Mouse (Mus musculus) heart, postnatal 0 days (tissue): ENCODE measurements around the gene P4hb. TPM values are rescaled to one million over a fixed set of nuclear protein-coding genes. Genes with fewer than 3 reads are reported as not detected.

ENCODE experiments used
- ATAC-seq: fragments of 200-750 bp; cut with Nextera tagmentation; 2 replicates; pipeline ENCODE4 v1.8.0; 2017; ENCODE audit warnings: low read depth, moderate number of reproducible peaks, moderate library complexity; ENCODE audit not compliant: insufficient read depth
- DNase-seq: peaks from one replicate; pipeline ENCODE4 v3.0.0-alpha.2; 2016; ENCODE audit warnings: low spot score
- H3K27ac ChIP-seq: fragments of 300-500 bp; sonication (generic); 2 replicates; pipeline ENCODE4 v1.5.1; 2014; ENCODE audit warnings: low read depth, mild to moderate bottlenecking
- H3K27me3 ChIP-seq: fragments of 300-500 bp; sonication (generic); 2 replicates; pipeline ENCODE4 v1.6.1; 2014; ENCODE audit warnings: low read length, mixed read lengths; ENCODE audit not compliant: control insufficient read depth, insufficient read depth
- H3K36me3 ChIP-seq: fragments of 300-500 bp; sonication (generic); replicated peaks from 2 replicates; pipeline ENCODE4 v1.6.1; 2014; ENCODE audit warnings: low read length, mixed read lengths; ENCODE audit not compliant: control insufficient read depth, insufficient read depth
- H3K4me1 ChIP-seq: fragments of 300-500 bp; sonication (generic); 2 replicates; pipeline ENCODE4 v1.6.1; 2014; ENCODE audit warnings: antibody characterized with exemption; ENCODE audit not compliant: control insufficient read depth, insufficient read depth
- H3K4me2 ChIP-seq: fragments of 300-500 bp; sonication (generic); 2 replicates; pipeline ENCODE4 v1.6.1; 2014; ENCODE audit warnings: low read depth, mild to moderate bottlenecking, low read length, moderate library complexity
- H3K4me3 ChIP-seq: fragments of 300-500 bp; sonication (generic); 2 replicates; pipeline ENCODE4 v1.5.1; 2014; ENCODE audit warnings: low read depth, low read length
- H3K9ac ChIP-seq: fragments of 300-500 bp; sonication (generic); replicated peaks from 2 replicates; pipeline ENCODE4 v1.6.1; 2014; ENCODE audit warnings: low read depth, low read length, mixed read lengths
- H3K9me3 ChIP-seq: fragments of 300-500 bp; sonication (generic); replicated peaks from 2 replicates; pipeline ENCODE4 v1.6.1; 2016; ENCODE audit warnings: low read length; ENCODE audit not compliant: control insufficient read depth
- CTCF ChIP-seq: IDR thresholded peaks from 2 replicates; pipeline ENCODE4 v1.5.1; 2016; ENCODE audit warnings: antibody characterized with exemption, control low read depth, low read depth
- EP300 ChIP-seq: IDR thresholded peaks from 2 replicates; pipeline ENCODE4 v1.6.1; 2016; ENCODE audit warnings: antibody characterized with exemption, low read depth
- WGBS: fragments of 180-500 bp; shearing (Covaris S2); extraction: QIAGEN DNeasy Blood & Tissue Kit; methylation state at CpG from one replicate; pipeline ENCODE4 v1.1.7; 2014; 5-methylcytosine and 5-hydroxymethylcytosine counted together
- polyA plus RNA-seq: library from polyadenylated mRNA; unstranded; fragments of >200 nt; fragmentation: Nextera tagmentation; extraction: Ambion mirVana; gene quantifications from 2 replicates; pipeline ENCODE4 v1.2.1, GENCODE M21; 2015
- total RNA-seq: library from RNA; depleted of rRNA; stranded (reverse); fragments of >200 nt; gene quantifications from 2 replicates; pipeline ENCODE4 v1.2.3, GENCODE M21; 2014; ENCODE audit warnings: low replicate concordance

P4hb gene
- total and polyA plus RNA-seq, 2 experiments from 2014 or later = 232 to 261 TPM

- no peak overlapping the region for H3K9ac ChIP-seq
These were observed 18.2 kb downstream of the P4hb start for GRCm38 (mm10) chr11:120554834-120555233.

GRCm38 (mm10) chr11:120552736-120553135, 20.3 kb downstream of the P4hb start:
- Histone ChIP-seq H3K9me3 (0 out of 2 replicates have a peak, but pooled peaks cover 2% of the 10 kb centered on the region), H3K27ac (no peak overlapping the region), H3K9ac (no peak overlapping the region), H3K27me3 (no peaks in the 10 kb centered on the region), H3K4me2 (no peak overlapping the region), H3K4me3 (no peak overlapping the region), H3K36me3 (no peaks in the 10 kb centered on the region), H3K4me1 (peaks cover 18% of the 10 kb centered on the region)
- DNase-seq = no peak
- WGBS = 54% methylated on average over 5 of the region's 5 CpGs
- no peak for TF ChIP-seq CTCF
- TF ChIP-seq EP300 = no peak
- ATAC-seq = no peak

More at GRCm38 (mm10) chr11:120554834-120555233, 18.2 kb downstream of the P4hb start:
- peak overlapping the region; percentile 39 for H3K27ac ChIP-seq
- TF ChIP-seq CTCF = no peak
- peak; percentile 66; the same call in 1 of the 2 replicates for TF ChIP-seq EP300
- peaks cover 5% of the 10 kb centered on the region for H3K4me1 ChIP-seq
- no peak overlapping the region for H3K4me2 ChIP-seq
- DNase-seq (no peak), ATAC-seq (peak; percentile 73; the same call in 1 of the 2 replicates)
- no peak overlapping the region for H3K4me3 ChIP-seq
- WGBS = 33% methylated on average over 7 of the region's 7 CpGs
- no peaks in the 10 kb centered on the region for H3K27me3 ChIP-seq
- H3K36me3 ChIP-seq = peaks cover 7% of the 10 kb centered on the region
- 0 out of 2 replicates have a peak, but pooled peaks cover 2% of the 10 kb centered on the region for H3K9me3 ChIP-seq

DNA sequence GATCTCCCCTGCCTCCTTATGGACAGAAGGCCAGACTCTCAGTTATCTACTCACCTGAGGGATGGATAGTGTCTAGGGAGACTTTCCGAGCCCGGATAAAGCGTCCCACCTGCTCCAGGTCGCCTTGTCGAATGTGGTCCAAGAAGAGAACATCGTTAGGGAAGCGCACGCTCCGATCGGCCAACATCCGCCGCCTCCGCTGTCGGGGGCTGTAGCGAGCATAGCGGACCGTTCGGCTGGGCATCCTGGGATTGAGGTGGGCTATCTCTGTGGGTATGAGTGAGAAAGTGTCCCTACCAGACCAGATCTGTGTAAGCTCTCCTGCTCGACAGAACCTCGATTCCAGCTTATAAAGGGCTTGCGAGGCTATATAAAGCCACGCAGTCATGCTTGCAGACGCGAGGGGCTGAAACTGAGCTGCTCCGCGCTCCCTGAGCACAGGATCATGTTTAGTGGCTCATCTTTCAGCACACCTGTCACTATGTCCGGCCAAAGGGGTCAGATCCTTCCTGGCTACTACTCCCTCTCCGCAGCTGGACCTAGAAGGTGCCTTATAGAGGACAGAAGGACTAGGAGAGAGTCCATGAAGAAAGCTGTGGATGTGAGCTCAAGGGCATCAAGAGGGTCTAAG, 22.1 kb downstream of the P4hb start, which contains the start of gene Ppp1r27:
TSS of gene Ppp1r27 (minus strand) at position 323 of the 631 bp plus-strand sequence.
- H3K27me3 ChIP-seq = no peaks in the 10 kb centered on the region
- H3K27ac ChIP-seq = peak within 1 kb of the TSS; percentile 95
- peak within 1 kb of the TSS; percentile 97 for H3K9ac ChIP-seq
- no peaks in the 10 kb centered on the region for H3K36me3 ChIP-seq
- peak within 1 kb of the TSS; percentile 94 for H3K4me3 ChIP-seq
- no peak for DNase-seq
- WGBS = 92% methylated on average over 28 of the region's 28 CpGs
- H3K4me1 ChIP-seq = peaks cover 22% of the 10 kb centered on the region
- no peak for TF ChIP-seq CTCF
- no peak for TF ChIP-seq EP300
- ATAC-seq = no peak
- H3K9me3 ChIP-seq = no peaks in the 10 kb centered on the region
- peak within 1 kb of the TSS; percentile 92 for H3K4me2 ChIP-seq

DNA sequence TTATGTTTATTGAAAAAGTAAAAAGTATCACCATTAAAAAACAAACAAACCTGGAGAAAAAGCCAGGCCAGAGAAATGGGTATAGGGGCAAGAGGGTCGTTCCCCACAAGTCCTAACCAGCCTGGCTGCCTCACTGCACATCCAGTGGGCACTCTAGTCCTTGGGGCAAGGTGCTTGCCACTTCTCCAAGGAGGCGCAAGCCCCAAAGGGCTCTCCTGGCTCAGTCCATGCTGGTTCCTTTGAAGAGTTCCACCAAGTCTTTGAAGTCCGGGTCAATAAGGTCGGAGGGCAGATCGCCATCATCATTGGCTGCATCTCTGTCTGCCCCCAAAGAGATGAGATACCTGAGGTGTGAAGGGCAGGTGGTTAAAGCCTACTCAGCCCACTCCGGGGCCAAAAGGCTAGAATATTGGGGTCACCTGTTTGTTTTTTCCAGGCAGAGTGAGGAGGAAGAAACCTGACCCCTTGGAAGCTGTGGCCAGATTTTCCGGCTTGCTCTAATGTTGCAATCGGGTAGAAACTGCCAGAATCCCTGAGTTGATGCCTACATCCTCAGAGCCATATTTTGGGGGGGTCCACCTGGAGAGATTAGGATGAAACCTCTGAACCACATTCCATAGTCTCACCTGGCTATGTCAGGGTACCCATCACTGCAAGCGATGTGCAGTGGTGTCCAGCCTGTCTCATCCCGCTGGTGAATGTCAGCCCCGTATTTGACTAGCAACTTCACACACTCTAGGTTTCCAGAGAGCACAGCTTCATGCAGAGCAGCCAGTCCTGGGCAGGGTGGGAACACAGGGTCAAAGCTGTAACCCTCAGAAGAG, 22.9 kb downstream of the P4hb start:
- H3K27me3 ChIP-seq = no peaks in the 10 kb centered on the region
- DNase-seq (no peak), ATAC-seq (no peak)
- no peaks in the 10 kb centered on the region for H3K36me3 ChIP-seq
- peak overlapping the region; percentile 92 for H3K4me2 ChIP-seq
- no peaks in the 10 kb centered on the region for H3K9me3 ChIP-seq
- H3K9ac ChIP-seq = peak overlapping the region; percentile 97
- peaks cover 22% of the 10 kb centered on the region for H3K4me1 ChIP-seq
- peak overlapping the region; percentile 94 for H3K4me3 ChIP-seq
- peak overlapping the region; percentile 95 for H3K27ac ChIP-seq
- 70% methylated on average over 11 of the region's 11 CpGs for WGBS
- TF ChIP-seq CTCF = no peak
- no peak for TF ChIP-seq EP300

- H3K27me3 ChIP-seq = no peaks in the 10 kb centered on the region
These were observed 23.7 kb downstream of the P4hb start, which contains the start of gene Mcrip1 for GRCm38 (mm10) chr11:120549168-120549945. Mcrip1 (minus strand) TSS chr11:120549727.

More at GRCm38 (mm10) chr11:120549168-120549945, 23.7 kb downstream of the P4hb start, which contains the start of gene Mcrip1:
- H3K9me3 ChIP-seq = no peaks in the 10 kb centered on the region
- H3K9ac ChIP-seq = peak within 1 kb of the TSS; percentile 97
- peak within 1 kb of the TSS; percentile 94 for H3K4me3 ChIP-seq
- under 1% methylated on average over 72 of the region's 87 CpGs for WGBS
- peak within 1 kb of the TSS; percentile 92 for H3K4me2 ChIP-seq
- H3K4me1 ChIP-seq = peaks cover 22% of the 10 kb centered on the region
- H3K36me3 ChIP-seq = peaks cover 4% of the 10 kb centered on the region
- no peak for TF ChIP-seq CTCF
- TF ChIP-seq EP300 = no peak
- DNase-seq (peak; percentile 89), ATAC-seq (peak; percentile 89)
- peak within 1 kb of the TSS; percentile 95 for H3K27ac ChIP-seq
